Mouse (Mus musculus) bone marrow macrophage, adult 2 months (primary cell): ENCODE measurements around the gene Gpr107.

Source experiments
- CTCF ChIP-seq: IDR thresholded peaks from 2 replicates; pipeline ENCODE4 v1.5.1; 2012; ENCODE audit warnings: low read depth, mild to moderate bottlenecking, low read length, moderate library complexity
- POLR2A ChIP-seq: IDR thresholded peaks from 2 replicates; pipeline ENCODE4 v1.6.1; 2012; ENCODE audit warnings: mild to moderate bottlenecking, low read depth, low read length, borderline replicate concordance

- no peak for TF ChIP-seq POLR2A
- no peak for TF ChIP-seq CTCF
Observed at GRCm38 (mm10) chr2:31189654-31190053, 37.5 kb downstream of the Gpr107 start.
